Mouse (Mus musculus) lung, postnatal 0 days (tissue): ENCODE measurements around the gene Mycbp. TPM values are rescaled to one million over a fixed set of nuclear protein-coding genes. Genes with fewer than 3 reads are reported as not detected.
"Not testable (repeated sequence)": the region's sequence is repeated elsewhere in the genome, so short reads cannot be mapped to it uniquely, and the experiment has no call there.

Experiments
- ATAC-seq: fragments of 200-750 bp; cut with Nextera tagmentation; 2 replicates; pipeline ENCODE4 v1.8.0; 2017; ENCODE audit warnings: moderate library complexity
- DNase-seq: peaks from one replicate; pipeline ENCODE4 v3.0.0-alpha.2; 2016; ENCODE audit warnings: low spot score
- H3K27ac ChIP-seq: fragments of 300-500 bp; sonication (generic); 2 replicates; pipeline ENCODE4 v1.5.1; 2014; ENCODE audit warnings: antibody characterized with exemption, mild to moderate bottlenecking, low read length, mixed read lengths
- H3K27me3 ChIP-seq: fragments of 300-500 bp; sonication (generic); replicated peaks from 2 replicates; pipeline ENCODE4 v1.6.1; 2014; ENCODE audit warnings: low read length, mixed read lengths; ENCODE audit not compliant: insufficient read depth
- H3K36me3 ChIP-seq: fragments of 300-500 bp; sonication (generic); 2 replicates; pipeline ENCODE4 v1.6.1; 2014; ENCODE audit warnings: low read length, mixed read lengths; ENCODE audit not compliant: insufficient read depth
- H3K4me1 ChIP-seq: fragments of 300-500 bp; sonication (generic); 2 replicates; pipeline ENCODE4 v1.6.1; 2014; ENCODE audit warnings: antibody characterized with exemption, low read depth, low read length, mixed read lengths; ENCODE audit not compliant: insufficient read depth
- H3K4me2 ChIP-seq: fragments of 300-500 bp; sonication (generic); replicated peaks from 2 replicates; pipeline ENCODE4 v1.6.1; 2014; ENCODE audit warnings: low read depth, mild to moderate bottlenecking, low read length, moderate library complexity, mixed read lengths
- H3K4me3 ChIP-seq: fragments of 300-500 bp; sonication (generic); 2 replicates; pipeline ENCODE4 v1.5.1; 2014; ENCODE audit warnings: low read depth, low read length
- H3K9ac ChIP-seq: fragments of 300-500 bp; sonication (generic); replicated peaks from 2 replicates; pipeline ENCODE4 v1.6.1; 2014; ENCODE audit warnings: low read depth, mild to moderate bottlenecking
- H3K9me3 ChIP-seq: fragments of 300-500 bp; sonication (generic); 2 replicates; pipeline ENCODE4 v1.6.1; 2016; ENCODE audit warnings: low read length, mixed read lengths
- CTCF ChIP-seq: IDR thresholded peaks from 2 replicates; pipeline ENCODE4 v1.5.1; 2016; ENCODE audit warnings: antibody characterized with exemption, mild to moderate bottlenecking
- EP300 ChIP-seq: IDR thresholded peaks from 2 replicates; pipeline ENCODE4 v1.6.1; 2016; ENCODE audit warnings: antibody characterized with exemption, mild to moderate bottlenecking, control low read depth
- WGBS: fragments of 180-500 bp; shearing (Covaris S2); extraction: QIAGEN DNeasy Blood & Tissue Kit; methylation state at CpG from one replicate; pipeline ENCODE4 v1.1.7; 2014; 5-methylcytosine and 5-hydroxymethylcytosine counted together
- polyA plus RNA-seq: library from polyadenylated mRNA; unstranded; fragments of >200 nt; fragmentation: Nextera tagmentation; extraction: Ambion mirVana; gene quantifications from 2 replicates; pipeline ENCODE4 v1.2.1, GENCODE M21; 2015

The Mycbp gene
- polyA plus RNA-seq, 1 experiment from 2014 or later = 73.0 TPM

DNA sequence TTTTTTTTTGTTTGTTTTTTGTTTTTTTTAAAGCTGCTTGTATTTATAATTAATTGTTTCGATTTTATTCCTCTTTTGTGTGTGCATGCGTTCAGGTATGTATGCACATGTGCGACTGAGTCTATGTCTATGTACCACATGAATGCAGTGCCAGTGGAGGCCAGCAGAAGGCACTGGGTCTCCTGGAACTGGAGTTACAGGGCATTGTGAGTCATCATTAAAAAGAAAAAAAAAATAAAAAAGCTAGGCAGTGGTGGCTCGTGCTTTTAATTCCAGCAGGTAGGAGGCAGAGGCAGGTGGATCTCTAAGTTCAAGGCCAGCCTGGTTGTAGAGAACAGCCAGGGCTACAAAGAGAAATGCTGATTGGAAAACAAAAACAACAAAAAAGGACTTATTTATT lies 25.4 kb downstream of the Mycbp start:
- ATAC-seq (no peak), DNase-seq (no peak)
- no peak overlapping the region for H3K4me2 ChIP-seq
- H3K4me3 ChIP-seq = no peak overlapping the region
- H3K9ac ChIP-seq = no peak overlapping the region
- H3K27ac ChIP-seq = no peak overlapping the region
- peaks cover 42% of the 10 kb centered on the region for H3K36me3 ChIP-seq
- no peaks in the 10 kb centered on the region for H3K27me3 ChIP-seq
- H3K4me1 ChIP-seq = no peaks in the 10 kb centered on the region
- WGBS = 94% methylated on average over 4 of the region's 4 CpGs
- no peaks in the 10 kb centered on the region for H3K9me3 ChIP-seq
- TF ChIP-seq EP300 = no peak
- peak; percentile 18; the same call in 1 of the 2 replicates for TF ChIP-seq CTCF

DNA sequence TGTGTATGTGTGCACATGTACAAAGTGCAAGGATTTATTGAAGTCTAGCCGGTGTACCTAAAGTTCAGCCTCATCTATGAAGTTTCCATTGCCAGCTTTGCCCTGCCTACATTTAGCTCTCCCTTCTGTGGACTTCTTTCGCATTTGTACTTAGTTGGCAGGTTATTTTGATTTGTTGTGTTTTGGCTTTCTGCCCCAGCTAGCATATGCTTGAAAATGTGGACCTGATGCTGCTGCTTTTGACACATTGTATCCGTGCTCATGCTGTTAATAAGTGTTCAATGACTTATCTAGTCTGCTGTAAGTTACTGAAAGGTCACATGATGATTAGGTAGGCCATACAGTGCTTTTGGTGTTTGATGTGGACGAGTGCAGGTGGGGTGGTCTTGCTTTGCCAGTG lies 29.7 kb downstream of the Mycbp start:
- Histone ChIP-seq H3K36me3 (peaks cover 42% of the 10 kb centered on the region), H3K27me3 (no peaks in the 10 kb centered on the region), H3K9ac (no peak overlapping the region), H3K4me1 (no peaks in the 10 kb centered on the region), H3K9me3 (no peaks in the 10 kb centered on the region), H3K4me3 (no peak overlapping the region), H3K27ac (no peak overlapping the region), H3K4me2 (no peak overlapping the region)
- 87% methylated on average over 4 of the region's 4 CpGs for WGBS
- DNase-seq (no peak), ATAC-seq (no peak)
- no peak for TF ChIP-seq EP300
- no peak for TF ChIP-seq CTCF

DNA sequence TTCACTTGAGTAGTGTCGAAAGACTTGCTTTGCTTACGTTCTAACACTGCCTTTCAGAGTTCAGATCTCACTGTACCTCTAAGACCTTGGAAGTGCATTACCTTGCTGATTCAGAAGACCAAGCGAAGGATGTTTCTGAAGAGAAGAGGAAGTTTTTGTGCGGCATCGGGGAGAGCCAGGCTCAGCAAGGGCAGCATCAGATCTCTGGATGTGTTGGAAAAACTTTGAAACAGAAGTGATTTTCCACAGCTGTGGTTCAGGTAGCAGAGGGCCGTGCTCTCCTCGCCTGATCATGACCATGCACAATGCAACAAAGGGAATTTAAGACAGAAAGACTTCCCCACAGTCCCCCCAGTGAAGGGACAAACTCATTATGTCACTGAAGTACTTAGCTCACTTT lies 31.4 kb downstream of the Mycbp start:
- DNase-seq (no peak), ATAC-seq (no peak)
- H3K36me3 ChIP-seq = peaks cover 30% of the 10 kb centered on the region
- H3K27ac ChIP-seq = no peak overlapping the region
- no peaks in the 10 kb centered on the region for H3K9me3 ChIP-seq
- H3K27me3 ChIP-seq = no peaks in the 10 kb centered on the region
- TF ChIP-seq CTCF (no peak), EP300 (no peak)
- no peak overlapping the region for H3K9ac ChIP-seq
- WGBS = 91% methylated on average over 7 of the region's 7 CpGs
- no peak overlapping the region for H3K4me2 ChIP-seq
- H3K4me1 ChIP-seq = no peaks in the 10 kb centered on the region
- H3K4me3 ChIP-seq = no peak overlapping the region

DNA sequence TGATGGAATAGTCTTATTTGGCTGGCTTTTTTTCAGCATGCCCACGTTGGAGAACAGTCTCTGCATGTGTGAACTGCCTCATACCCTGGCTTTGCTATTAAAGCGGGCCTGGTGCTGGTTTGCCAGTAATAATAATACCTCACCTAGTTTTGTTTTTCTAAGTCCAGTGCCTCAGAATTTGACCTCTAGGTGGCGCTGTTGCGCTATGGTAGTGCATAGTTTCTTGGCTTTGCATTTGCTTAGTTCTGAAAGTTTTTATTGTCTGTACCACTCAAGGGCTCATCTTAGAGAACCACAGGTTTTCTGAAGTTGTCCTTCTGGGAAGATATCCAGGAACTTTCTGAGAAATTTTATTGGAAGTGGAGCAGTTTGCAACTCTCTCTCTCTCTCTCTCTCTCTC lies 35.2 kb downstream of the Mycbp start:
- H3K4me3 ChIP-seq = no peak overlapping the region
- H3K4me2 ChIP-seq = no peak overlapping the region
- peaks cover 16% of the 10 kb centered on the region; the same call in 1 of the 2 replicates for H3K36me3 ChIP-seq
- ATAC-seq = no peak
- TF ChIP-seq EP300 (no peak), CTCF (peak; percentile 87)
- H3K9ac ChIP-seq = no peak overlapping the region
- WGBS = 7% methylated on average over 4 of the region's 4 CpGs
- H3K27ac ChIP-seq = no peak overlapping the region
- DNase-seq = peak; percentile 69
- no peaks in the 10 kb centered on the region for H3K9me3 ChIP-seq
- no peaks in the 10 kb centered on the region for H3K27me3 ChIP-seq
- no peaks in the 10 kb centered on the region for H3K4me1 ChIP-seq

DNA sequence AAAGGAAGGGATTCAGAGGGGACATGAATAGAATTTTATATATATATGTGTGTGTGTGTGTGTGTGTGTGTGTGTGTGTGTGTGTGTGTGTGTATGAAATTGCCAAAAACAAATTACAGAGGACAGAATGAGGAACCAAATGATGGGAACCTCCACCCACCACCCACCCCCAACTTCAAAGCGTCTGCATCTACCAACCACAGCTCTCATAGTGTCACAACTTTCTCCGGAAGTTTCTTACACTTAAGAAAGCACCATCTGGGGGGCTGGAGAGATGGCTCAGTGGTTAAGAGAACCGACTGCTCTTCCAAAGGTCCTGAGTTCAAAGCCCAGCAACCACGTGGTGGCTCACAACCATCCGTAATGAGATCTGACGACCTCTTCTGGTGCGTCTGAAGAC lies 36.2 kb downstream of the Mycbp start:
- H3K9me3 ChIP-seq, DNase-seq, H3K9ac ChIP-seq, H3K4me2 ChIP-seq, H3K4me3 ChIP-seq, ATAC-seq, H3K27me3 ChIP-seq, H3K4me1 ChIP-seq, H3K27ac ChIP-seq: not testable (repeated sequence)
- 51% methylated on average over 7 of the region's 7 CpGs for WGBS
- H3K36me3 ChIP-seq = peaks cover 11% of the 10 kb centered on the region; the same call in 1 of the 2 replicates

DNA sequence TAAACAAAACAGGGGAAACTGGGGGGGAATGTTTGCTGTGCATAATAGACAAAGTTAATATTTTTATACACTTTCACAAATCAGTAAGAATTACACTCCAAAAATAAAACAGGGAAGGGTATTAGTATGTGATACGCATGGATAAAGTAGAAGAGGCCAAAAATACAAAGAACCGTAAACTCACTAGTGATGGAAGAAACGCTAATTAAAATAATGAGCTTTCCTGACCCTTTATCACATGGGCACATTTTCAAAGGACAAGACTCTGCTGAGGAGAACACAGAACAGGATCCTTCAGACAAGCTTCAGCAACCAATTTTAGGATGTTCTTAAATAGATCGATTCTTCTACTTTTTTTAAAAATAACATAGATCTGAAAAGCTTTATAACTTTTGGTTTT lies 42.1 kb downstream of the Mycbp start:
- Histone ChIP-seq H3K36me3 (no peaks in the 10 kb centered on the region), H3K27ac (no peak overlapping the region), H3K4me1 (no peaks in the 10 kb centered on the region), H3K9me3 (no peaks in the 10 kb centered on the region), H3K9ac (no peak overlapping the region), H3K4me3 (no peak overlapping the region), H3K27me3 (no peaks in the 10 kb centered on the region), H3K4me2 (no peak overlapping the region)
- ATAC-seq (no peak), DNase-seq (no peak)
- 73% methylated on average over 4 of the region's 4 CpGs for WGBS
- TF ChIP-seq CTCF = no peak
- no peak for TF ChIP-seq EP300

DNA sequence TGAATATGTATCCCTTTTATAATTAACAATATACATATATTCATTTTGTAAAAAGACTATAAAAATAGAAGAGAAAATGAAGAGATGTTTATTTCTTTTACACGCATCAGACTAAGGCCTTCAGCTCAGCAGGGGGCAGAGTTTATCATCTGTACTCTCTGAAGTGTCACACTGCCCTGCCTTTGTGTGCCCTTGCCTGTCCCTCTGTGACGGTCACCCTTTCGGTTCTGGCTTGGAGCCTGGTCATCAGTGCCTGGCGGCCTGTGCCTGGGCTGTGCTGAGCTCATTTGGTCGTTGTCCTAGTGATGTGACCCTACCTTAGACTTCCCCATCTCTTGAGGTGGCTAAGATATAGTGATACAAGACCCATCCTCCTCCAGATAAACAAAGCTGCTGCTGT lies 42.5 kb downstream of the Mycbp start:
- Histone ChIP-seq H3K9me3 (no peaks in the 10 kb centered on the region), H3K27ac (no peak overlapping the region), H3K4me1 (no peaks in the 10 kb centered on the region), H3K36me3 (no peaks in the 10 kb centered on the region), H3K4me3 (no peak overlapping the region), H3K4me2 (no peak overlapping the region), H3K27me3 (no peaks in the 10 kb centered on the region), H3K9ac (no peak overlapping the region)
- DNase-seq = no peak
- ATAC-seq = no peak
- WGBS = 36% methylated on average over 5 of the region's 5 CpGs
- TF ChIP-seq EP300 (no peak), CTCF (no peak)
